Mouse (Mus musculus) brain, embryonic 14.5 days (tissue): ENCODE data around the gene Rwdd4a.

Source experiments
- CTCF ChIP-seq: fragments of 200-500 bp; IDR thresholded peaks from 2 replicates; pipeline ENCODE4 v1.5.1; 2012; ENCODE audit warnings: inconsistent platforms, mild to moderate bottlenecking, moderate library complexity, borderline replicate concordance; ENCODE audit not compliant: insufficient read depth, insufficient read length; ENCODE audit errors: extremely low read depth
- POLR2A ChIP-seq: fragments of 200-500 bp; IDR thresholded peaks from 2 replicates; pipeline ENCODE4 v1.6.1; 2012; ENCODE audit warnings: mild to moderate bottlenecking, inconsistent platforms, borderline replicate concordance; ENCODE audit not compliant: poor library complexity, insufficient read depth, insufficient read length, severe bottlenecking; ENCODE audit errors: extremely low read depth

DNA sequence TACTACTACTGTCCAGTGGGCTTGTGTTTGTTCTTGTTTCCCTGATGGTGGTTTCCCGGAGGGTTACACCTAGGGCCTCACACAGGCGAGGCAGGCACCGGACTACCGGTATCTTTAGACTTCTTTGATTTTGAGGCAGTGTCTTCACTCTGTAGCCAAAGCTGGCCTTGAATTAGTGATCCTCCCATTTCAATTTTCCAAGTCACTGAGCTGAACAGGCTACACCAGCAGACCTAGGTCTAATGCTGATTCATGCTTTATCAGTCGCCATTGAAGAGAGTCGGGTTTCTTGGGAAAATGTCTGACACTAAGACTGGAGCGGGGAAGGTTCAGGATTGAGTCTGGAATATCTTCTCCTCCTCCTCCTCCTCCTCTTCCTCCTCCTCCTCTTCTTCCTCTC lies 40.0 kb downstream of the Rwdd4a start:
- no peak for TF ChIP-seq CTCF
- no peak for TF ChIP-seq POLR2A
